Mouse (Mus musculus): ENCODE measurements around the gene Prg3. TPM values are rescaled to one million over a fixed set of nuclear protein-coding genes. Genes with fewer than 3 reads are reported as not detected.

Prg3 gene
- polyA plus RNA-seq (2014; fragmentation: Illumina TruSeq; extraction: RNeasy Lipid Tissue Mini Kit (QIAGEN cat#74804); ENCODE audit: insufficient read depth, low read depth, low replicate concordance): not detected

GRCm38 (mm10) chr2:84987930-84988329 is at the start of gene Prg3:
Prg3 (plus strand) TSS chr2:84988215.

GRCm38 (mm10) chr2:84980188-84980587 is 7.8 kb upstream of the Prg3 start, which contains the start of gene Prg2:
Prg2 (plus strand) TSS chr2:84980461.

GRCm38 (mm10) chr2:85037047-85038026 is 49.3 kb downstream of the Prg3 start, which contains the start of the genes Ssrp1 and P2rx3:
Ssrp1 (plus strand) TSS chr2:85037234.
P2rx3 (minus strand) TSS chr2:85037462.

Other genes with a start within 250 kb of the Prg3 start
- 7.0 TPM for gene Gm19426, start 244.6 kb upstream of the Prg3 start, polyA plus RNA-seq (2014; fragmentation: Illumina TruSeq; extraction: RNeasy Lipid Tissue Mini Kit (QIAGEN cat#74804); ENCODE audit: insufficient read depth, low read depth, low replicate concordance)
- 324 TPM for gene Serping1, start 212.8 kb upstream of the Prg3 start, polyA plus RNA-seq (2014; fragmentation: Illumina TruSeq; extraction: RNeasy Lipid Tissue Mini Kit (QIAGEN cat#74804); ENCODE audit: insufficient read depth, low read depth, low replicate concordance)
- gene Ube2l6, start 189.4 kb upstream of the Prg3 start, polyA plus RNA-seq (2014; fragmentation: Illumina TruSeq; extraction: RNeasy Lipid Tissue Mini Kit (QIAGEN cat#74804); ENCODE audit: insufficient read depth, low read depth, low replicate concordance): 63.0 TPM
- gene Smtnl1, start 165.6 kb upstream of the Prg3 start, polyA plus RNA-seq (2014; fragmentation: Illumina TruSeq; extraction: RNeasy Lipid Tissue Mini Kit (QIAGEN cat#74804); ENCODE audit: insufficient read depth, low read depth, low replicate concordance): 0.18 TPM
- gene Timm10, start 161.2 kb upstream of the Prg3 start, polyA plus RNA-seq (2014; fragmentation: Illumina TruSeq; extraction: RNeasy Lipid Tissue Mini Kit (QIAGEN cat#74804); ENCODE audit: insufficient read depth, low read depth, low replicate concordance): 25.9 TPM
- gene Slc43a1, start 149.4 kb upstream of the Prg3 start, polyA plus RNA-seq (2014; fragmentation: Illumina TruSeq; extraction: RNeasy Lipid Tissue Mini Kit (QIAGEN cat#74804); ENCODE audit: insufficient read depth, low read depth, low replicate concordance): 4.2 TPM
- 1.1 TPM for gene Rtn4rl2, start 101.5 kb upstream of the Prg3 start, polyA plus RNA-seq (2014; fragmentation: Illumina TruSeq; extraction: RNeasy Lipid Tissue Mini Kit (QIAGEN cat#74804); ENCODE audit: insufficient read depth, low read depth, low replicate concordance)
- 127 TPM for gene Slc43a3, start 51.6 kb upstream of the Prg3 start, polyA plus RNA-seq (2014; fragmentation: Illumina TruSeq; extraction: RNeasy Lipid Tissue Mini Kit (QIAGEN cat#74804); ENCODE audit: insufficient read depth, low read depth, low replicate concordance)
- 0.52 TPM for gene Prg2, start 7.8 kb upstream of the Prg3 start, polyA plus RNA-seq (2014; fragmentation: Illumina TruSeq; extraction: RNeasy Lipid Tissue Mini Kit (QIAGEN cat#74804); ENCODE audit: insufficient read depth, low read depth, low replicate concordance)
- 56.9 TPM for gene Ssrp1, start 49.0 kb downstream of the Prg3 start, polyA plus RNA-seq (2014; fragmentation: Illumina TruSeq; extraction: RNeasy Lipid Tissue Mini Kit (QIAGEN cat#74804); ENCODE audit: insufficient read depth, low read depth, low replicate concordance)
- gene P2rx3, start 49.2 kb downstream of the Prg3 start, polyA plus RNA-seq (2014; fragmentation: Illumina TruSeq; extraction: RNeasy Lipid Tissue Mini Kit (QIAGEN cat#74804); ENCODE audit: insufficient read depth, low read depth, low replicate concordance): not detected
- 28.1 TPM for gene Tnks1bp1, start 59.8 kb downstream of the Prg3 start, polyA plus RNA-seq (2014; fragmentation: Illumina TruSeq; extraction: RNeasy Lipid Tissue Mini Kit (QIAGEN cat#74804); ENCODE audit: insufficient read depth, low read depth, low replicate concordance)
- 17.3 TPM for gene Aplnr, start 148.0 kb downstream of the Prg3 start, polyA plus RNA-seq (2014; fragmentation: Illumina TruSeq; extraction: RNeasy Lipid Tissue Mini Kit (QIAGEN cat#74804); ENCODE audit: insufficient read depth, low read depth, low replicate concordance)
- gene Lrrc55, start 209.0 kb downstream of the Prg3 start, polyA plus RNA-seq (2014; fragmentation: Illumina TruSeq; extraction: RNeasy Lipid Tissue Mini Kit (QIAGEN cat#74804); ENCODE audit: insufficient read depth, low read depth, low replicate concordance): not detected

All from lung, adult 10 weeks (tissue).